Mouse (Mus musculus) neural tube, embryonic 11.5 days (tissue): ENCODE data around the gene Hibadh. TPM values are rescaled to one million over a fixed set of nuclear protein-coding genes. Genes with fewer than 3 reads are reported as not detected.
A peak's percentile ranks its signal among the peaks of the same experiment; 100 is the strongest.

Experiments used
- ATAC-seq: fragments of 200-750 bp; cut with Nextera tagmentation; 2 replicates; pipeline ENCODE4 v1.8.0; 2017; ENCODE audit warnings: moderate number of reproducible peaks, mild to moderate bottlenecking, moderate TSS enrichment, moderate library complexity; ENCODE audit not compliant: insufficient read depth, low FRiP score, low TSS enrichment
- DNase-seq: peaks from one replicate; pipeline ENCODE4 v3.0.0-alpha.2; 2015; ENCODE audit warnings: low spot score
- H3K27ac ChIP-seq: fragments of 300-500 bp; sonication (generic); 2 replicates; pipeline ENCODE4 v1.5.1; 2014; ENCODE audit warnings: low read depth, mild to moderate bottlenecking, low read length
- H3K27me3 ChIP-seq: fragments of 300-500 bp; sonication (generic); 2 replicates; pipeline ENCODE4 v1.6.1; 2014; ENCODE audit warnings: mild to moderate bottlenecking, low read length, mixed read lengths; ENCODE audit not compliant: control insufficient read depth, insufficient read depth
- H3K36me3 ChIP-seq: fragments of 300-500 bp; sonication (generic); 2 replicates; pipeline ENCODE4 v1.6.1; 2014; ENCODE audit warnings: mild to moderate bottlenecking, low read length, moderate library complexity, mixed read lengths; ENCODE audit not compliant: control insufficient read depth, insufficient read depth
- H3K4me1 ChIP-seq: fragments of 300-500 bp; sonication (generic); 2 replicates; pipeline ENCODE4 v1.6.1; 2014; ENCODE audit warnings: low read length, mixed read lengths; ENCODE audit not compliant: control insufficient read depth, insufficient read depth
- H3K4me2 ChIP-seq: fragments of 300-500 bp; sonication (generic); 2 replicates; pipeline ENCODE4 v1.6.1; 2014; ENCODE audit warnings: low read depth, mild to moderate bottlenecking, moderate library complexity
- H3K4me3 ChIP-seq: fragments of 300-500 bp; sonication (generic); 2 replicates; pipeline ENCODE4 v1.5.1; 2014; ENCODE audit warnings: low read depth, low read length
- H3K9ac ChIP-seq: fragments of 300-500 bp; sonication (generic); 2 replicates; pipeline ENCODE4 v1.6.1; 2014; ENCODE audit warnings: mild to moderate bottlenecking, low read length
- H3K9me3 ChIP-seq: fragments of 300-500 bp; sonication (generic); 2 replicates; pipeline ENCODE4 v1.6.1; 2016; ENCODE audit warnings: low read length; ENCODE audit not compliant: control insufficient read depth
- WGBS: fragments of 180-500 bp; shearing (Covaris S2); extraction: QIAGEN DNeasy Blood & Tissue Kit; methylation state at CpG from one replicate; pipeline ENCODE4 v1.1.7; 2014; 5-methylcytosine and 5-hydroxymethylcytosine counted together
- polyA plus RNA-seq: library from polyadenylated mRNA; unstranded; fragments of >200 nt; fragmentation: Nextera tagmentation; extraction: Ambion mirVana; gene quantifications from 2 replicates; pipeline ENCODE4 v1.2.1, GENCODE M21; 2014

The Hibadh gene
- polyA plus RNA-seq, 1 experiment from 2014 or later, result 47.6 TPM

DNA sequence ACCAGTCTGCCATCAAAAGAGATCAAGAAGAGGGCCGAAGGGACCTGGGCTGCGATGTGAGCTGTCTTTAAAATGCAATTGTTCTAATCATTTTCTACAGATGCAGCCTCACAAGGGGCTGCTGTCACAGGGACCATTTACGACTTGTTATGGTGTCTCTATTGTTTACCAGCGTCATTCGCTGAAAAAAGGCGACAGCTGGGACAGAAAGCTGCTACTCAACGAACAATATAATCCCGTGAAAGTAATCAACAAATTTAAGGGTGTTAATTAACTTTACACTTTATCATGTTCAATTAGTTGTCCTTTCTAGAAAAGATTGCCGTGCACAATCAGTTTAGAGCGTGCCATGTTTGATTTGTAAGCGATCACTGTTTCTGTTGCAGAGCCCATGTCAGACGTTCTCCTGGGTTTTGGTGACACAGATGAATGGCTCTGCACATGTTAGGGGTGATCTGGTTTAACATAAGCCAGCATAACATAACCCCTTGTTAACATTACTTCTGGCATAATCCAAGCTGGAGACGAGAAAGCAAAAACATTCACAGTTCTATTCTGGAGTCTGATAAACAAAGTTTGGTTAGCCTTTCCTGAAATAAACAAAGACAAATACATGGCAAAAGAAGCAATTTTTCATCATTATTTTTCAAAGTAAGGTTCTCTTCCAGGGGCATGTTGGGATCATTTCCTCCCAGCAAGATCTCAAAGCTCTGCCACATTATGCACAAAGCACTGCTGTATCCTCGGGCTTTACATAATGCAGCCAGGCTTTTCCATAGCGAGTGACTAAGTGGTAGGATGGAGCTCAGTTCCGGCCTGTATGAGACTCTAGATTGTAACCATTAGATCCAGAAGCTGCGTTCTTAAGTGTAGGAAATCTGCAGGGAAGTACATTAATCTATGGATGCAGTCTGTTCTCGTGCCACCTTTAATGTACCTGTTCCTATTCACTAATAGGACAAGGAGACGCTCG, 72.6 kb downstream of the Hibadh start:
- H3K4me2 ChIP-seq, result no peak overlapping the region; the same call in 1 of the 2 replicates
- no peak overlapping the region for H3K27ac ChIP-seq
- no peaks in the 10 kb centered on the region for H3K9me3 ChIP-seq
- H3K27me3 ChIP-seq, result no peaks in the 10 kb centered on the region
- H3K9ac ChIP-seq, result no peak overlapping the region
- ATAC-seq (no peak), DNase-seq (peak; percentile 43)
- no peaks in the 10 kb centered on the region for H3K36me3 ChIP-seq
- H3K4me3 ChIP-seq, result no peak overlapping the region
- 27% methylated on average over 20 of the region's 20 CpGs for WGBS
- peaks cover 5% of the 10 kb centered on the region; the same call in 1 of the 2 replicates for H3K4me1 ChIP-seq

DNA sequence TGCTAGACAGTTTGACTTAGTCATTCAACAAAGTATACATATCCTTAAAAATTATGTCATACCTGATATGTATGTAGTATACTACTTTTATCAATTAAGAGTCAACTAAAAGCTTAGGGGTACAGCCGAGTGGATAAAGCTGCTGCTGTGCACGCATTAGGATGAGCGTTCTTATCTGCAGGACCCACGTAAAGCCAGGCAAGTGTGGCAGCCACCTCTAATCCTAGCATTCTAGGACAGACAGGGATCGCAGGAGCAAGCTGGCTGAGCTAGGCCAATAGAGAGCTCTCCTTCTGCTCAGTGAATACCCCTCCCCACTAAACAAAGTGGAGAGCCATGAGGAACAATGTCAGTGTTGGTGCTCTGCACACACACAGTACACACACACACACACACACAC, 75.0 kb downstream of the Hibadh start:
- H3K4me2 ChIP-seq, result no peak overlapping the region
- WGBS, result 87% methylated on average over 5 of the region's 5 CpGs
- H3K4me3 ChIP-seq, result no peak overlapping the region
- H3K4me1 ChIP-seq, result peaks cover 5% of the 10 kb centered on the region; the same call in 1 of the 2 replicates
- no peaks in the 10 kb centered on the region for H3K9me3 ChIP-seq
- H3K27ac ChIP-seq, result no peak overlapping the region
- H3K27me3 ChIP-seq, result no peaks in the 10 kb centered on the region
- no peaks in the 10 kb centered on the region for H3K36me3 ChIP-seq
- ATAC-seq (no peak), DNase-seq (no peak)
- H3K9ac ChIP-seq, result no peak overlapping the region

- H3K9me3 ChIP-seq, result no peaks in the 10 kb centered on the region
- no peak overlapping the region for H3K4me3 ChIP-seq
- no peak overlapping the region for H3K27ac ChIP-seq
- no peaks in the 10 kb centered on the region for H3K27me3 ChIP-seq
- no peaks in the 10 kb centered on the region for H3K36me3 ChIP-seq
- H3K4me2 ChIP-seq, result no peak overlapping the region
- H3K9ac ChIP-seq, result no peak overlapping the region
- ATAC-seq (no peak), DNase-seq (no peak)
- peaks cover 5% of the 10 kb centered on the region; the same call in 1 of the 2 replicates for H3K4me1 ChIP-seq
- WGBS, result 88% methylated on average over 4 of the region's 4 CpGs
Observed at GRCm38 (mm10) chr6:52562994-52563393, 77.2 kb downstream of the Hibadh start.

DNA sequence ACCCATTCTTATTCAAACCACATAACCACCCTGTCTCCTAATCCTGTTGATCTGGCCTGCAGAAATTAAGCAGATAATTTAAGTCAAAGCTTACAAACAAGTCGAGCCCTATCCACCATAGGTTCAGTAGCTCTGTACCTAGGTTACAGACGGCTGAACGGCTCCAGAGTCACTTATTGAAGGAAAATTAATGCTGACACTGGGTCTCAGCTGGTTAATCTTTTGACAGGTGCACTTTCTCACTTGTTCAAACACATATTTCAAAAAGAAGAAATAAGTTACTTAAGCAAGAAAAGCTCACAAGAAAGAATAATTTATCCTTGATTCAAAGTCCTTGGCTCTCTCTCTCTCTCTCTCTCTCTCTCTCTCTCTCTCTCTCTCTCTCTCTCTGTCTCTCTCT, 81.1 kb downstream of the Hibadh start:
- Histone ChIP-seq H3K27ac (no peak overlapping the region), H3K4me1 (no peaks in the 10 kb centered on the region), H3K9me3 (no peaks in the 10 kb centered on the region), H3K27me3 (no peaks in the 10 kb centered on the region), H3K36me3 (no peaks in the 10 kb centered on the region), H3K4me2 (no peak overlapping the region), H3K9ac (no peak overlapping the region), H3K4me3 (no peak overlapping the region)
- 87% methylated on average over 3 of the region's 3 CpGs for WGBS
- no peak for DNase-seq
- no peak for ATAC-seq

- Histone ChIP-seq H3K27me3 (no peaks in the 10 kb centered on the region), H3K9ac (no peak overlapping the region), H3K4me1 (peaks cover 6% of the 10 kb centered on the region), H3K4me3 (no peak overlapping the region), H3K9me3 (no peaks in the 10 kb centered on the region), H3K36me3 (no peaks in the 10 kb centered on the region), H3K27ac (no peak overlapping the region), H3K4me2 (no peak overlapping the region)
- 54% methylated on average over 4 of the region's 4 CpGs for WGBS
- ATAC-seq, result no peak
- DNase-seq, result no peak
Observed at GRCm38 (mm10) chr6:52544376-52544775, 95.8 kb downstream of the Hibadh start.

DNA sequence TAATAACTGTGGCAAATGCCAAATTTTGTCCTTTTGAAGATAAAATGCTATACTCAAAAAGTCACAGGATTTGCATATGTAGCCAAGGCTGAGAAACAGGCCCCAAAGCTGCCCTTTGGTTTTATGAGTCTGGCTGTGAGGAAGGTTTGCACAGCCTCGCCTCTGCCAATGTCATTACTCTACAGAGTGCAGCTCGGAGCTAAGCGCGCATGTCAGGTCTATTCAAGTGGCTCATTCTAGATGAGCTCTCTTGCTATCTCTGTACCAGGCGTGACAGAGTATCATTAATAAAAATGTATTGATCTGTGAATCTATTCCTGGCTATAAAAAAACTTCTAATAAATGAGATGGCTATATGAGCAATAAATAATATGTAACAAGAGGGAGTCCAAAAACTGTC, 97.7 kb downstream of the Hibadh start:
- no peak overlapping the region for H3K4me3 ChIP-seq

DNA sequence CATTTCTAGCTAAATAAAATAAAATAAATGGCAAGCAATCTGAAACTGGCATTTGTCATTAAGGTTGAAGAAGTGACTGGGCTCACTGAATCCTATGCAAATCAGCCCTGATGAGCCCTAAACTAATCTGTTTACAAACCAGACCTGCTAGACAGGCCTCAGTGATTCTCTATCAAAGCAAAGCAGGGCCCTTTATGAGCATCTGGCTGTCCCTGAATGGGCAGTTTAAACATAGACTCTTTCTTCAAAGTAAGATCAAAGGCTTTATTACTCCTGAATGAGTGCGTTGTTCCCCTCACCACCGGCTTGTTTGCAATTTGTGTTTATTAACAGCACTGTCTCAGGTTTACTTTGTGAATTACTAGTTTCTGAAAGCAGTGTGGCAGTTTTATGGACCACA, 100.3 kb downstream of the Hibadh start:
- Histone ChIP-seq H3K4me2 (no peak overlapping the region), H3K27ac (no peak overlapping the region), H3K36me3 (no peaks in the 10 kb centered on the region), H3K4me1 (peaks cover 6% of the 10 kb centered on the region), H3K4me3 (no peak overlapping the region), H3K9me3 (no peaks in the 10 kb centered on the region), H3K9ac (no peak overlapping the region), H3K27me3 (no peaks in the 10 kb centered on the region)
- 5% methylated on average over 2 of the region's 2 CpGs for WGBS
- DNase-seq, result no peak
- ATAC-seq, result no peak

More for the DNA sequence above, 97.7 kb downstream of the Hibadh start:
- 43% methylated on average over 5 of the region's 5 CpGs for WGBS
- no peaks in the 10 kb centered on the region for H3K27me3 ChIP-seq
- no peaks in the 10 kb centered on the region for H3K36me3 ChIP-seq
- ATAC-seq (no peak), DNase-seq (no peak)
- no peak overlapping the region for H3K9ac ChIP-seq
- no peak overlapping the region for H3K4me2 ChIP-seq
- H3K4me1 ChIP-seq, result peaks cover 6% of the 10 kb centered on the region
- H3K9me3 ChIP-seq, result no peaks in the 10 kb centered on the region
- no peak overlapping the region for H3K27ac ChIP-seq

DNA sequence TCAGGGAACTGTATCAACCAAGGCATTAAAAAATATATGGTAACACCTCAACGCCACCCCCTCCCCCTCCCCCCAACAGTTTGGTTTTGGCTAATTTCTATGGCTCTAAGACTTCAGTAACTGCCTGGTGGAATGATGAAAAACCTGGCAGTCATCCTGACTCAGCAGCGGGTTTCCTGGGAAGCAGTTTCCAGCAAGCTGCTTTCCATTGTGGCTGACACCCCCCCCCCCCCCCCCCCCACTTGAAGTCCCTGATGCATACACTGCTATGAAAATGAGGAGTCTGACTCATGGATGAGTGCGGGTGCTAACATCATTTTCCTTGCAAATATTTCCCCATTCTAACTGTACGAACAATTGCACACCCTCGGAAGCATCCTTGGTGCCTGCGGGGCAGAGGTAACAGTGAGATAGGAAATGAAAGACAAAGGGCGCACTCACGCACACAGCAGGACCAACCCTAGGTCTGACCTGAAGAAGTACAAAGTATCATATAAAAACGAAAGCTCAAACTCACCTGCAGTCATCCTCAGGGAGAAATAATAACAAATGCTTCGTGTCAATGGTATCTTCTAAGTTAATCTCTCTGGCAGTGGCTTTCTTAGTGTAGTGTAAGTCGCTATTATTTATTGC, 105.0 kb downstream of the Hibadh start:
- ATAC-seq (no peak), DNase-seq (no peak)
- Histone ChIP-seq H3K9me3 (no peaks in the 10 kb centered on the region), H3K9ac (no peak overlapping the region), H3K4me1 (no peaks in the 10 kb centered on the region), H3K36me3 (no peaks in the 10 kb centered on the region), H3K27ac (no peak overlapping the region), H3K4me3 (no peak overlapping the region), H3K27me3 (no peaks in the 10 kb centered on the region), H3K4me2 (no peak overlapping the region)
- 73% methylated on average over 11 of the region's 11 CpGs for WGBS

DNA sequence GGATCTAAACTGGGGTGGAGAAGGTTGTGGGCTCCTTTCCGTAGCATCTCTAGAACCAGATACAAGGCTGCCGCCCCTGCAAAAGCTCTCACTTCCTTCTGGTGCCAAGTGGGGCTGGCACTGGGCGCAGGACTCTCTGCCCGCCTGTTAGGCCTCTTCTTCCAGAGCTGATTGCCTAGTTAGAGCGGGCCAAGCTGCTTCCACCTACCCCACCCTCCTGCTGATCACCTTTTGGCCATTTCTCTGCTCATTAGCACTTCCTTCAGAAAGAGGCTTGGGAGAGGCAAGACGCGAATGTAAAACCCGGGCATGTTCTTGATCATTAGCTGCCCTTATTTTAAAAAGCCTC, 108.1 kb downstream of the Hibadh start:
- 76% methylated on average over 8 of the region's 8 CpGs for WGBS
- no peaks in the 10 kb centered on the region for H3K36me3 ChIP-seq
- H3K27me3 ChIP-seq, result no peaks in the 10 kb centered on the region
- no peaks in the 10 kb centered on the region for H3K9me3 ChIP-seq
- H3K4me3 ChIP-seq, result no peak overlapping the region
- ATAC-seq, result no peak
- H3K4me1 ChIP-seq, result no peaks in the 10 kb centered on the region
- no peak overlapping the region for H3K27ac ChIP-seq
- no peak overlapping the region for H3K4me2 ChIP-seq
- no peak overlapping the region for H3K9ac ChIP-seq
- no peak for DNase-seq
